Mouse (Mus musculus): ENCODE measurements around the gene Gli1. TPM values are rescaled to one million over a fixed set of nuclear protein-coding genes. Genes with fewer than 3 reads are reported as not detected.
A peak's percentile ranks its signal among the peaks of the same experiment; 100 is the strongest.

Gene Gli1
- polyA plus RNA-seq, 1 experiment from 2014 or later, result 4.1 TPM

- Histone ChIP-seq H3K27me3 (ENCODE audit: insufficient read depth, low read length) (no peaks in the 10 kb centered on the region), H3K4me1 (replicated peaks; ENCODE audit: insufficient read depth, low read length) (no peaks in the 10 kb centered on the region), H3K27ac (no peak within 1 kb of the TSS), H3K9ac (ENCODE audit: low read depth, low read length) (no peak within 1 kb of the TSS), H3K36me3 (ENCODE audit: insufficient read depth, low read length) (no peaks in the 10 kb centered on the region), H3K4me2 (ENCODE audit: low read length) (no peak within 1 kb of the TSS), H3K4me3 (replicated peaks; ENCODE audit: low read depth, low read length) (no peak within 1 kb of the TSS), H3K9me3 (replicated peaks; ENCODE audit: low read length) (no peaks in the 10 kb centered on the region)
- 80% methylated on average over 18 of the region's 18 CpGs for WGBS
- peak; percentile 70 for TF ChIP-seq CTCF (IDR thresholded peaks at IDR 0.05; ENCODE audit: low read depth)
- peak; percentile 55 for DNase-seq (ENCODE audit: low spot score)
- no peak for ATAC-seq (replicated peaks; ENCODE audit: low FRiP score, low read depth)
Measured at GRCm38 (mm10) chr10:127353909-127354895, 12.4 kb upstream of the Gli1 start, which contains the start of gene Inhbe. TSS of gene Inhbe (minus strand) at chr10:127354411.

- no peak for ATAC-seq (replicated peaks; ENCODE audit: low FRiP score, low read depth)
- no peak for DNase-seq (ENCODE audit: low spot score)
- H3K9ac ChIP-seq (ENCODE audit: low read depth, low read length), result no peak overlapping the region
- no peak overlapping the region for H3K4me3 ChIP-seq (replicated peaks; ENCODE audit: low read depth, low read length)
- no peaks in the 10 kb centered on the region for H3K9me3 ChIP-seq (replicated peaks; ENCODE audit: low read length)
- H3K27me3 ChIP-seq (ENCODE audit: insufficient read depth, low read length), result no peaks in the 10 kb centered on the region
- no peak overlapping the region for H3K27ac ChIP-seq
- WGBS, result 89% methylated on average over 11 of the region's 11 CpGs
- H3K36me3 ChIP-seq (ENCODE audit: insufficient read depth, low read length), result no peaks in the 10 kb centered on the region
- H3K4me2 ChIP-seq (ENCODE audit: low read length), result no peak overlapping the region
- no peak for TF ChIP-seq CTCF (IDR thresholded peaks at IDR 0.05; ENCODE audit: low read depth)
- H3K4me1 ChIP-seq (replicated peaks; ENCODE audit: insufficient read depth, low read length), result no peaks in the 10 kb centered on the region
Measured at GRCm38 (mm10) chr10:127352766-127353165, 11.0 kb upstream of the Gli1 start.

- 71% methylated on average over 9 of the region's 9 CpGs for WGBS
- ATAC-seq (replicated peaks; ENCODE audit: low FRiP score, low read depth), result no peak
- Histone ChIP-seq H3K4me3 (replicated peaks; ENCODE audit: low read depth, low read length) (no peak overlapping the region), H3K4me1 (replicated peaks; ENCODE audit: insufficient read depth, low read length) (no peaks in the 10 kb centered on the region), H3K9me3 (replicated peaks; ENCODE audit: low read length) (no peaks in the 10 kb centered on the region), H3K4me2 (ENCODE audit: low read length) (no peak overlapping the region), H3K36me3 (ENCODE audit: insufficient read depth, low read length) (no peaks in the 10 kb centered on the region), H3K27me3 (ENCODE audit: insufficient read depth, low read length) (no peaks in the 10 kb centered on the region), H3K27ac (no peak overlapping the region), H3K9ac (ENCODE audit: low read depth, low read length) (no peak overlapping the region)
- no peak for TF ChIP-seq CTCF (IDR thresholded peaks at IDR 0.05; ENCODE audit: low read depth)
- DNase-seq (ENCODE audit: low spot score), result no peak
Measured at GRCm38 (mm10) chr10:127352187-127352586, 10.4 kb upstream of the Gli1 start.

DNA sequence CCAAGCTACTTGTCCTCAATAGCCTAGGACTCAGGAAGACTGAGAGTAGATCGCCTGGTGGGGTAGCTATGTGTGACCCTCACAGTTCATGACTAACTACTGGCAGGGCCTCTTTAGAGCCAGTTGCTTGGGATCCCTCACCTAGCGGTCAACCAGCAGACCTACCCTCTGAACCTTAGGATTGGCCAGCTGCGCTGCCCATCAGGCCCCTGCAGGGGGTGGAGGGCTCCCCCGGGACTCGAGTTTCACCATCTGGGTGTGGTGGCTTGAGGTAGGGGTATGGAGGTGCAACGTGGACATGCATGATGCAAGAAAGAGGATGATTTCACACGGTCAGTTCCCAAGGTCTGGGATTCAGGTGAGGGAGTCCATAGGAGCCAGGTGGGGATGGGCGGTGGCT, 9.9 kb upstream of the Gli1 start:
- Histone ChIP-seq H3K9ac (ENCODE audit: low read depth, low read length) (no peak overlapping the region), H3K4me2 (ENCODE audit: low read length) (no peak overlapping the region), H3K4me3 (replicated peaks; ENCODE audit: low read depth, low read length) (no peak overlapping the region), H3K4me1 (replicated peaks; ENCODE audit: insufficient read depth, low read length) (no peaks in the 10 kb centered on the region), H3K36me3 (ENCODE audit: insufficient read depth, low read length) (no peaks in the 10 kb centered on the region), H3K27ac (no peak overlapping the region), H3K27me3 (ENCODE audit: insufficient read depth, low read length) (no peaks in the 10 kb centered on the region), H3K9me3 (replicated peaks; ENCODE audit: low read length) (no peaks in the 10 kb centered on the region)
- no peak for ATAC-seq (replicated peaks; ENCODE audit: low FRiP score, low read depth)
- DNase-seq (ENCODE audit: low spot score), result no peak
- no peak for TF ChIP-seq CTCF (IDR thresholded peaks at IDR 0.05; ENCODE audit: low read depth)
- WGBS, result 61% methylated on average over 8 of the region's 8 CpGs

- Histone ChIP-seq H3K4me1 (replicated peaks; ENCODE audit: insufficient read depth, low read length) (no peaks in the 10 kb centered on the region), H3K4me3 (replicated peaks; ENCODE audit: low read depth, low read length) (no peak overlapping the region), H3K36me3 (ENCODE audit: insufficient read depth, low read length) (no peaks in the 10 kb centered on the region), H3K27ac (no peak overlapping the region), H3K4me2 (ENCODE audit: low read length) (no peak overlapping the region), H3K9ac (ENCODE audit: low read depth, low read length) (no peak overlapping the region), H3K9me3 (replicated peaks; ENCODE audit: low read length) (no peaks in the 10 kb centered on the region), H3K27me3 (ENCODE audit: insufficient read depth, low read length) (no peaks in the 10 kb centered on the region)
- no peak for TF ChIP-seq CTCF (IDR thresholded peaks at IDR 0.05; ENCODE audit: low read depth)
- 77% methylated on average over 8 of the region's 8 CpGs for WGBS
- ATAC-seq (replicated peaks; ENCODE audit: low FRiP score, low read depth), result no peak
- DNase-seq (ENCODE audit: low spot score), result no peak
Measured at GRCm38 (mm10) chr10:127351285-127351595, 9.5 kb upstream of the Gli1 start.

- no peak overlapping the region for H3K27ac ChIP-seq
- no peaks in the 10 kb centered on the region for H3K36me3 ChIP-seq (ENCODE audit: insufficient read depth, low read length)
- 12% methylated on average over 24 of the region's 24 CpGs for WGBS
- no peaks in the 10 kb centered on the region for H3K4me1 ChIP-seq (replicated peaks; ENCODE audit: insufficient read depth, low read length)
- no peaks in the 10 kb centered on the region for H3K9me3 ChIP-seq (replicated peaks; ENCODE audit: low read length)
- peak overlapping the region; percentile 50 for H3K4me2 ChIP-seq (ENCODE audit: low read length)
- 0 out of 2 replicates have a peak overlapping the region, but pooled peaks have one; percentile 20 for H3K9ac ChIP-seq (ENCODE audit: low read depth, low read length)
- peak; percentile 92 for TF ChIP-seq CTCF (IDR thresholded peaks at IDR 0.05; ENCODE audit: low read depth)
- ATAC-seq (replicated peaks; ENCODE audit: low FRiP score, low read depth) (peak; percentile 43; the same call in 1 of the 2 replicates), DNase-seq (ENCODE audit: low spot score) (peak; percentile 89)
- H3K4me3 ChIP-seq (replicated peaks; ENCODE audit: low read depth, low read length), result no peak overlapping the region
- no peaks in the 10 kb centered on the region for H3K27me3 ChIP-seq (ENCODE audit: insufficient read depth, low read length)
Measured at GRCm38 (mm10) chr10:127350594-127351284, 9.0 kb upstream of the Gli1 start.

Data from kidney, postnatal 0 days (tissue).